Mouse (Mus musculus) heart, postnatal 14 days (tissue): ENCODE measurements around the gene Slc38a9. TPM values are rescaled to one million over a fixed set of nuclear protein-coding genes. Genes with fewer than 3 reads are reported as not detected.
"Not testable (repeated sequence)": the region's sequence is repeated elsewhere in the genome, so short reads cannot be mapped to it uniquely, and the experiment has no call there.

Source experiments
- DNase-seq, 2 experiments: peaks; one replicate each; pipeline ENCODE4 v3.0.0; 2021 to 2022
- intact Hi-C: fragments of 180-260 bp; cut with DNase I; formaldehyde crosslinking; loops from one replicate; pipeline ENCODE4 v1.15.1; 2025
- total RNA-seq, 2 experiments: library from RNA; stranded (reverse); gene quantifications; 2 replicates each; pipeline ENCODE4 v1.2.3; 2021

Slc38a9 gene
- total RNA-seq, 2 experiments from 2014 or later: 10.7 to 12.3 TPM

GRCm38 (mm10) chr13:112678154-112678553 is 17.6 kb downstream of the Slc38a9 start:
- intact Hi-C loops: loop anchor here (5.0 to 10.0 kb wide), 3 partner anchors 74 to 187 kb away; partner anchors contain the start of gene Plpp1
- DNase-seq: no peak

- intact Hi-C loops: no loop called here
- no peak for DNase-seq
These were observed 22.8 kb downstream of the Slc38a9 start for GRCm38 (mm10) chr13:112683312-112683711.

GRCm38 (mm10) chr13:112683970-112684369 is 23.4 kb downstream of the Slc38a9 start:
- intact Hi-C loops: no loop called here
- DNase-seq: no peak

GRCm38 (mm10) chr13:112686155-112686554 is 25.6 kb downstream of the Slc38a9 start:
- no peak for DNase-seq
- intact Hi-C loops: no loop called here

GRCm38 (mm10) chr13:112692870-112693553 is 32.5 kb downstream of the Slc38a9 start:
- intact Hi-C loops: no loop called here
- no peak for DNase-seq

GRCm38 (mm10) chr13:112695526-112696240 is 35.1 kb downstream of the Slc38a9 start:
- no peak for DNase-seq
- intact Hi-C loops: no loop called here

- DNase-seq: peak; percentile 35 to 53
- intact Hi-C loops: no loop called here
These were observed 40.7 kb downstream of the Slc38a9 start for GRCm38 (mm10) chr13:112701256-112701655.

GRCm38 (mm10) chr13:112706351-112706750 is 45.8 kb downstream of the Slc38a9 start:
- intact Hi-C loops: no loop called here

GRCm38 (mm10) chr13:112720078-112720736 is 59.7 kb downstream of the Slc38a9 start:
- DNase-seq: no peak
- intact Hi-C loops: no loop called here

More at GRCm38 (mm10) chr13:112706351-112706750, 45.8 kb downstream of the Slc38a9 start:
- no peak for DNase-seq

- peak; percentile 49 to 60 for DNase-seq
- intact Hi-C loops: no loop called here
These were observed 61.6 kb downstream of the Slc38a9 start for GRCm38 (mm10) chr13:112721946-112722729.

- DNase-seq, intact Hi-C loops: not testable (repeated sequence)
These were observed 63.7 kb downstream of the Slc38a9 start for GRCm38 (mm10) chr13:112724260-112724659.

GRCm38 (mm10) chr13:112726002-112726401 is 65.5 kb downstream of the Slc38a9 start:
- DNase-seq: no peak
- intact Hi-C loops: no loop called here

GRCm38 (mm10) chr13:112733311-112733710 is 72.8 kb downstream of the Slc38a9 start:
- no peak for DNase-seq
- intact Hi-C loops: no loop called here

GRCm38 (mm10) chr13:112734906-112735713 is 74.6 kb downstream of the Slc38a9 start:
- peak; percentile 39 to 59 for DNase-seq
- intact Hi-C loops: no loop called here

GRCm38 (mm10) chr13:112736407-112736806 is 75.9 kb downstream of the Slc38a9 start:
- no peak for DNase-seq
- intact Hi-C loops: no loop called here

GRCm38 (mm10) chr13:112737110-112737509 is 76.6 kb downstream of the Slc38a9 start:
- intact Hi-C loops: no loop called here
- DNase-seq: no peak

GRCm38 (mm10) chr13:112738005-112738404 is 77.5 kb downstream of the Slc38a9 start:
- DNase-seq: no peak
- intact Hi-C loops: no loop called here

- intact Hi-C loops: no loop called here
- DNase-seq: no peak
These were observed 79.5 kb downstream of the Slc38a9 start for GRCm38 (mm10) chr13:112740073-112740472.

- intact Hi-C loops: no loop called here
- no peak for DNase-seq
These were observed 81.7 kb downstream of the Slc38a9 start for GRCm38 (mm10) chr13:112742076-112742830.
